Mouse (Mus musculus): ENCODE data around the gene Arhgef40.

DNA sequence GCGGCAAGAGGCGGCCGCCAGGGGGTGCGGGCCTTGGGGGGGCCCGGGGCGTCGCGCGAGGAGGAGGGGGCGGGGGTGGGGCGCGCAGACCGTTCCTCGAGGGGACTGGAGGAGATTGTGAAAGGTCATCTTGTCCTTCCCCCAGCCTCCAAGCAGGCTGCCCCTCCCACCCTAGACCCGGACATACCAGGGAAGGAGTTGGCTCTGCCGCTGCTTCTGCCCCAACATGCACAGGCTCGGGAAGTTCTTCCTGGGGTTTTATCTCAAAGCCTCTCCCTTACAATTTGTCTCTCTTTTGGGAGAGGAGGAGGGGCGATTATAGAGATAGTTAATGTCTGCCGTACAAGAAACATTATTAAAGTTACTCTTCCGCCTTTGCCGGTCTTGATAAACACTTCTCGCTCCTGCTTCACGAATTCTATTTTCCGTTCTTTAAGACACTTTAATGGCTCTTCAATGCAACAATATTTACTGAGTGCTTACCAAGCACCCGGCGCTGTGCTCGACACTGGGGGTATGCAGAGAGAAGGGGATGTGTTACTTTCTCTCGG lies 30.3 kb downstream of the Arhgef40 start:
- peak; percentile 31 for TF ChIP-seq POLR2A (IDR thresholded peaks at IDR 0.05; ENCODE audit: low read depth, low read length)
- no peak for TF ChIP-seq CTCF (conservative IDR thresholded peaks at IDR 0.05; ENCODE audit: insufficient read depth, insufficient read length, low read depth, low read length)

All from kidney, adult 2 months (tissue).